Mouse (Mus musculus): Measurements from ENCODE around the gene Rnf26. TPM values are rescaled to one million over a fixed set of nuclear protein-coding genes. Genes with fewer than 3 reads are reported as not detected.

Rnf26 gene
- polyA plus RNA-seq, 1 experiment from 2014 or later, result 75.7 TPM

DNA sequence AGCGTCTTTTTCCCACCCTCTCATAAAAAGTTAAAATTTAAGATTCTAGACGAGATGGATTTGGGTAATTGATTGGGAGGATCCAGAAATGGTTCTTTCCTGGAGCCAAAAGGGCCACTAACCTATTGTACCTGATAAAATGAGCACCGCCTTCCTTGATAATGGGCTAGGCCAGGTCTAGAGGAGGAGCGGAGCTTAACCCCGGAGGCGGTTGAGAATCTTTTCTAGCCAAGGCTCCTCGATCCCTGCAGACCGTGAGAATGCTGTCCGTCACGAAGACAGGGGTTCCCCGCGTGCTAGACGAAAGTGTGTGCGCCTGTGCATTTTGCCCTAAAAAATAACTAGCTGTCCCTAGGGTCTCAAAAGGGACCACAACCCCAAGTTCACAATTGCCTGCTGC lies 29.1 kb downstream of the Rnf26 start:
- Histone ChIP-seq H3K4me2 (ENCODE audit: low read length) (peak overlapping the region; percentile 99), H3K9me3 (ENCODE audit: control insufficient read depth, low read length) (no peaks in the 10 kb centered on the region), H3K36me3 (ENCODE audit: control insufficient read depth, insufficient read depth, low read length) (no peaks in the 10 kb centered on the region), H3K27ac (ENCODE audit: low read depth) (no peak overlapping the region), H3K4me3 (ENCODE audit: low read depth, low read length) (peak overlapping the region; percentile 54), H3K9ac (ENCODE audit: low read length) (peak overlapping the region; percentile 74), H3K27me3 (replicated peaks; ENCODE audit: control insufficient read depth, insufficient read depth, low read length) (0 out of 2 replicates have a peak, but pooled peaks cover 9% of the 10 kb centered on the region), H3K4me1 (replicated peaks; ENCODE audit: control insufficient read depth, insufficient read depth, low read length) (peaks cover 30% of the 10 kb centered on the region)
- DNase-seq (ENCODE audit: low spot score), result peak; percentile 77
- peak; percentile 33; the same call in 1 of the 2 replicates for ATAC-seq (replicated peaks; ENCODE audit: low FRiP score, low TSS enrichment, low read depth)
- 3% methylated on average over 14 of the region's 14 CpGs for WGBS

DNA sequence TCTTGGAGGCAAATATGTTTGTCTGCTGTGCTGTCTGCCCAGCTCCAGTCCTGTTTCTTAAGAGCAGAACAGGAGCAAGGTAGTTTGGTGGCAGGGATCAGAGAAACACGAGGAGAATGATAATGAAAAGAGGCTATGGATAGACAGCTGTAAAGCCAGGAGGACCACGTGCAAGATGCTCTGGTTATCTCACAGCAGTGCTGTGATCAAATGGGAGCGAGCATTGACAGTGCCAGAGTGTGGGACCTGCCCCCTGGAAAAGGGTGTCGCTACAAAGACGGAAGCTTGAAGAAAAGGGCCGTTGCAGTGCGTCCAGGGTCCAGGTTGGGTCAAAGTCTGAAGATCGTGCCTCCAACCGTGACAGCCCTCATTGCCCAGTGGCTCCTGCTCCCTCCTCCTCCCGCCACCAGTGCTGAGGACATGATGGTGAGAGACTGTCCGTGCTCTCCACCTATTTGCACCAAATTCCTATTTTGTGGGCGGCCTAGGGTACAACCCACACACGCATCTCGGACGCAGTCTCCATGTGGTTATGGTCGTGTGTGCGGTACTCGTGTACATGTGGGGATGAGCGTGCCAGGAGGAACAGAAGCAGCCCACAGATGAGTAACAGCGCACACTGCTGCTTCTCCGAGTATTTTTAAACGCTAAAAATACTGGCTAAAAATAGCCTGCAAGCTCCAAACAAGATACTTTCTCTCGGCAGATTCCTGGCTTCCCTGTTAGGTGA lies 29.8 kb downstream of the Rnf26 start:
- H3K4me3 ChIP-seq (ENCODE audit: low read depth, low read length), result peak overlapping the region; percentile 54
- H3K27me3 ChIP-seq (replicated peaks; ENCODE audit: control insufficient read depth, insufficient read depth, low read length), result 0 out of 2 replicates have a peak, but pooled peaks cover 9% of the 10 kb centered on the region
- H3K4me2 ChIP-seq (ENCODE audit: low read length), result peak overlapping the region; percentile 99
- no peaks in the 10 kb centered on the region for H3K9me3 ChIP-seq (ENCODE audit: control insufficient read depth, low read length)
- 5% methylated on average over 23 of the region's 23 CpGs for WGBS
- H3K9ac ChIP-seq (ENCODE audit: low read length), result peak overlapping the region; percentile 74; the same call in 1 of the 2 replicates
- DNase-seq (ENCODE audit: low spot score), result no peak
- no peak overlapping the region for H3K27ac ChIP-seq (ENCODE audit: low read depth)
- ATAC-seq (replicated peaks; ENCODE audit: low FRiP score, low TSS enrichment, low read depth), result peak; percentile 9; the same call in 1 of the 2 replicates
- no peaks in the 10 kb centered on the region for H3K36me3 ChIP-seq (ENCODE audit: control insufficient read depth, insufficient read depth, low read length)
- H3K4me1 ChIP-seq (replicated peaks; ENCODE audit: control insufficient read depth, insufficient read depth, low read length), result peaks cover 31% of the 10 kb centered on the region

DNA sequence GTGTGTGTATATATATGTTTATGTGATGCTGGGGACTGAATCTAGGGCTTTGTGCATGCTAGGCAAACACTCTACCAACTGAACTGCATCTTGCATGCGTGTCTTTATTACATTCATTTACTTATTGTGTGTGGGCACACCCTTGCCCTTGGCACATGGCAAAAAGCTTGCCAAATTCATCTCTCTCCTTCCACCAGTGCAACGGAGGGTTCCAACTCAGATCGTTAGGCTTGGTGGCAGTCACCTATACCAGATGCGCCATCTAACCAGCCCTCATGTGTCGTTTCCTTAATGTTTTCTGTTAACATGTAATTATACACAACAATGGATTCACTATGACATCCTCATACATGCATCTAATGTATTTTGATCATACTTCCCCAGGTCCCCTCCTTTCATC lies 31.1 kb downstream of the Rnf26 start:
- no peak overlapping the region for H3K4me2 ChIP-seq (ENCODE audit: low read length)
- ATAC-seq (replicated peaks; ENCODE audit: low FRiP score, low TSS enrichment, low read depth) (no peak), DNase-seq (ENCODE audit: low spot score) (no peak)
- H3K27ac ChIP-seq (ENCODE audit: low read depth), result no peak overlapping the region
- H3K36me3 ChIP-seq (ENCODE audit: control insufficient read depth, insufficient read depth, low read length), result no peaks in the 10 kb centered on the region
- 88% methylated on average over 5 of the region's 5 CpGs for WGBS
- 0 out of 2 replicates have a peak, but pooled peaks cover 9% of the 10 kb centered on the region for H3K27me3 ChIP-seq (replicated peaks; ENCODE audit: control insufficient read depth, insufficient read depth, low read length)
- peaks cover 28% of the 10 kb centered on the region for H3K4me1 ChIP-seq (replicated peaks; ENCODE audit: control insufficient read depth, insufficient read depth, low read length)
- no peaks in the 10 kb centered on the region for H3K9me3 ChIP-seq (ENCODE audit: control insufficient read depth, low read length)
- H3K9ac ChIP-seq (ENCODE audit: low read length), result no peak overlapping the region
- H3K4me3 ChIP-seq (ENCODE audit: low read depth, low read length), result no peak overlapping the region

DNA sequence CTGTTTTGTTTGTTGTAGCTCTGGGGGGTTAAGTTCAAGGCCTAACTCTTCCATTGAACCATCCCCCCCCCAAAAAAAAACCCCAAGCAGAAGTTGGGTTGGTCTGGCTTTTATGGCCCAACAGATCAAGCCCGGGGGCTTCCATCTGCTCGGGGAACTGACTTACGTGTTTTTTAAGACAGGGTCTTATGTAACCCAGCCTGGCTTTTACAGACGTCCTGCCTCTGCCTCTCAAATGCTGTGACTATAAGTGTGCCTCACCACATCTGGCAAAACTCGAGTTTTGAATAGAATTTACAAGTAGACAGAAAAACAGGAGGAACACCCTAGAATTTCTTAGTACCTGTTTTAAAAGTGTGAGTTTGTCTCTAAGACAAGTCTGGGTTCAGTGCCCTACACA lies 31.7 kb downstream of the Rnf26 start:
- Histone ChIP-seq H3K27ac (ENCODE audit: low read depth) (no peak overlapping the region), H3K4me3 (ENCODE audit: low read depth, low read length) (no peak overlapping the region), H3K27me3 (replicated peaks; ENCODE audit: control insufficient read depth, insufficient read depth, low read length) (0 out of 2 replicates have a peak, but pooled peaks cover 9% of the 10 kb centered on the region), H3K9ac (ENCODE audit: low read length) (no peak overlapping the region), H3K36me3 (ENCODE audit: control insufficient read depth, insufficient read depth, low read length) (no peaks in the 10 kb centered on the region), H3K4me2 (ENCODE audit: low read length) (no peak overlapping the region), H3K9me3 (ENCODE audit: control insufficient read depth, low read length) (no peaks in the 10 kb centered on the region), H3K4me1 (replicated peaks; ENCODE audit: control insufficient read depth, insufficient read depth, low read length) (peaks cover 28% of the 10 kb centered on the region)
- ATAC-seq (replicated peaks; ENCODE audit: low FRiP score, low TSS enrichment, low read depth) (no peak), DNase-seq (ENCODE audit: low spot score) (no peak)
- WGBS, result 65% methylated on average over 5 of the region's 5 CpGs

DNA sequence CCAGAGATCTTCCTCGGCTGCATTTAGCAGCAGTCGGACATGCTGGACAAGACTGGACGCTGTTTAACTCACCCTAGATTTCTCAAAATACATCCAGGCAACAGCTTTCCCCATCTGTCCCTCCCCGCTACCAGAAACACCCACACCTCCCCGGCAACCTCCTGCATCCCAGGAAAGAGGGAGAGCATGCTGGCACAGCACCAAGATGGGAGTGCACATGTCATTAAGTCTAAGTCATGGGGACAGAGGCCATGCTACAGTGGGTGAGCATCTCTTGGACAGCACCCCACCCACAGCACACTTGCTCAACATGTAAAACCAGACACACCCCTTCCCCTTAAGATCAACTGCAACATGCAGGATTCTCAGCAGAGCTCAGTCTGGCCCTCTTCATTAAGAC lies 32.4 kb downstream of the Rnf26 start:
- DNase-seq (ENCODE audit: low spot score), result no peak
- no peak for ATAC-seq (replicated peaks; ENCODE audit: low FRiP score, low TSS enrichment, low read depth)
- peaks cover 28% of the 10 kb centered on the region for H3K4me1 ChIP-seq (replicated peaks; ENCODE audit: control insufficient read depth, insufficient read depth, low read length)
- H3K36me3 ChIP-seq (ENCODE audit: control insufficient read depth, insufficient read depth, low read length), result no peaks in the 10 kb centered on the region
- H3K4me2 ChIP-seq (ENCODE audit: low read length), result no peak overlapping the region
- WGBS, result 77% methylated on average over 5 of the region's 5 CpGs
- no peak overlapping the region for H3K9ac ChIP-seq (ENCODE audit: low read length)
- H3K27ac ChIP-seq (ENCODE audit: low read depth), result no peak overlapping the region
- H3K27me3 ChIP-seq (replicated peaks; ENCODE audit: control insufficient read depth, insufficient read depth, low read length), result 0 out of 2 replicates have a peak, but pooled peaks cover 6% of the 10 kb centered on the region
- H3K9me3 ChIP-seq (ENCODE audit: control insufficient read depth, low read length), result no peaks in the 10 kb centered on the region
- no peak overlapping the region for H3K4me3 ChIP-seq (ENCODE audit: low read depth, low read length)

DNA sequence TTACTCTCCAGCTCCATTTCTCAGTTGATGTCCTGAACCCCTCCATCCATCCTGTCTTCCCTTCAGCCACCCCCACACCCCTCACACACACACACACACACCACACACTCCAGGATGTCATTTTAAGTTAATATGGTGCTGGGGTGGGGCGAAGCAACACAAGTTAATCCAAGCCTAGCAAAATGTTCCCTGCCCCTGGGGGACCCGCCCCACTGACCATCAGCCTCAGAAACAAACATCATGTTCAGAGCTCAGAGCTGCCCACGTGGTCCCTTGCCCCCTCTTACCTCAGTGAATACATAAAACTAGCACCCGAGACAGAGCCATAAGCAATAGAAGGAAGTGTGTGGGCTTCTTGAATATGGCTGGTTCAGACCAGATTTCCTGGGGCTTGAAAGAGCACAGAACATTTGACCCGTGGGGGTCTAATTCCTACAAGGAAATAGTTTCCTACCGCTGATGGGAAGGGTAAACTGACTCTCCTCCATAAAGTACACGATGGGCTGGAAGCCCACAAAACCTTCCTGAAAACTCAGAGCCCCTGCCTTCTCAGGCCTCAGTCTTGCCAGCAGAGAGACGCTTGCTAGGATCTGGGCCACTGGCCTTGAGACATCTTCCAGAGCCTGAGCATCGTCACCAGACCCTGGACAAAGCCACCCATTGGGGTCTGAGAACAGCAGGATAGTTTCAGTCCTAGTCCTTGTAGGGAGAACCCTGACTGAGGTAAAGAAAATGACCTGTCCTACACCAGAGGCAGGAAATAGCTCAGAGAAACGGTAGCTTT lies 33.1 kb downstream of the Rnf26 start:
- no peak overlapping the region for H3K4me3 ChIP-seq (ENCODE audit: low read depth, low read length)
- H3K27me3 ChIP-seq (replicated peaks; ENCODE audit: control insufficient read depth, insufficient read depth, low read length), result no peaks in the 10 kb centered on the region
- ATAC-seq (replicated peaks; ENCODE audit: low FRiP score, low TSS enrichment, low read depth), result no peak
- H3K36me3 ChIP-seq (ENCODE audit: control insufficient read depth, insufficient read depth, low read length), result no peaks in the 10 kb centered on the region
- no peak overlapping the region for H3K4me2 ChIP-seq (ENCODE audit: low read length)
- DNase-seq (ENCODE audit: low spot score), result no peak
- no peaks in the 10 kb centered on the region for H3K9me3 ChIP-seq (ENCODE audit: control insufficient read depth, low read length)
- peaks cover 25% of the 10 kb centered on the region for H3K4me1 ChIP-seq (replicated peaks; ENCODE audit: control insufficient read depth, insufficient read depth, low read length)
- 66% methylated on average over 10 of the region's 10 CpGs for WGBS
- H3K27ac ChIP-seq (ENCODE audit: low read depth), result no peak overlapping the region
- no peak overlapping the region for H3K9ac ChIP-seq (ENCODE audit: low read length)

DNA sequence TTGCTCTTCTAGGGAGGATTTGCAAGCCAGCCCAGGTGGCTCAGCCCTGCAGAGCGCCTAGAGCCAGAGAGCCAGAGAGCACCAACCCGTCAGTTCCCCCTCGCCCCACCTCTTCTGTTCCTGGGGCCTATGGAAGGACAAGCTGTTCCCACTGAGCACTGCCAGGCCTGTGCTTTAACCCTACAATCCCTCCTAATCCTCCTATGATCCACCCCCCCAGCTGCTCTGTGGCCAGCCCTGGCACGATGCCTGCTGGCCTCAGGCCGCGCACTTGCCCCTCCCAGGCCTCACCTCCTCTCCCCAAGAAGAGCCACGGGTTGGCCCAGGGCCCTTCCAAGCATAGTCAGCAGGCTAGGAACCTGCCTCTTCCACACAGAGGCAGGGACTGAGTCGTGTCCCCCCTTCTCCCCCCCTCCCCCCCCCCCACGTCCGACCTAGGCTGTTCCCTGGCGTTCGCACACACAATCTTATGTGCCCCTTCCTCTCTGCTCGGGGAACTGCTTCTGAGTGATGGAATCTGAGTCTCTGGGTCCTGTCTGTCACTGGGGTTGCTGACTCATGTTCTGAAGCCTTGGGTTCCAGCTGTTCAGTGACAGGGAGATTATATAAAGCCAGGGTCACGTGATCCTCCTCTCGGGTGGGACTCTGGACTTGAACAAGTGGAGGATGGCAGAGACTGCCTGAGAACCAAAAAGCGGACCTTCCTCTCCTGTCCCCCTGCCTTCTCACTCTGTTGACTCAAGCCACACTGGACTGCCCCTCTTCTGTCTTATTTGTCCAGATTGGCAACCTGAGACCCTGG lies 34.2 kb downstream of the Rnf26 start:
- no peak overlapping the region for H3K4me3 ChIP-seq (ENCODE audit: low read depth, low read length)
- ATAC-seq (replicated peaks; ENCODE audit: low FRiP score, low TSS enrichment, low read depth) (no peak), DNase-seq (ENCODE audit: low spot score) (no peak)
- 26% methylated on average over 15 of the region's 16 CpGs for WGBS
- no peaks in the 10 kb centered on the region for H3K9me3 ChIP-seq (ENCODE audit: control insufficient read depth, low read length)
- no peak overlapping the region for H3K4me2 ChIP-seq (ENCODE audit: low read length)
- no peak overlapping the region for H3K9ac ChIP-seq (ENCODE audit: low read length)
- H3K27me3 ChIP-seq (replicated peaks; ENCODE audit: control insufficient read depth, insufficient read depth, low read length), result no peaks in the 10 kb centered on the region
- peaks cover 19% of the 10 kb centered on the region for H3K4me1 ChIP-seq (replicated peaks; ENCODE audit: control insufficient read depth, insufficient read depth, low read length)
- no peaks in the 10 kb centered on the region for H3K36me3 ChIP-seq (ENCODE audit: control insufficient read depth, insufficient read depth, low read length)
- H3K27ac ChIP-seq (ENCODE audit: low read depth), result no peak overlapping the region

DNA sequence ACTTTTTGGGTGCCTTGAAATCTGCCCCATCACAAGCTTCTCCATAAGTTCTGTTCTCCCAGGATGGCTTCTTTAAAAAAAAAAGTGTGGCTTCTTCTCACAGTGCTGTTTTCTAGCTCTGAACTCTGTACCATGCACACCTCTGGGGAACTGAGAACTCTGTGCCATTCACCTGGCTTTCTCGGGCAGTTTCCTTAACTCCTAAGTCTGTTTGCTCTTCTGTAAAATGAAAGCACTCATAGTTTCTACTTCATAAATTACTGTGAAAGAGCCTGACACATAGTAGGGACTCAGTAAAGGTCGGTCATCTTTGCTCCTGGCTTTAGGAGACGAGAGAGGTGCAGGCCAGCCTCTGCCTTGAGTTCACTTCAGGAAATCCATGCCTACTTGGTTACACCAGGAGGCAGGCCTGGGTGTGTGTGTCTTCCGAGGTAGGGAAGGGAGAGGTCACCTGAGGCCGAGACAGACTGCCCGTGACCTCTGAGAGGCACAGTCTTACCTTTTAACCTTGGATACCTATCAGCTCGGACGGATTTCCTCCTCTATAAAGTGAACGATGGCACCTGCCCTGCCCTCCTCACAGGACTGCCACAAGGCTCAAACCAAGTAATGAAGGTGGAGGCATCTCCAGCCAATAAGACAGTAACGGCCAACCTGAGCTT lies 35.0 kb downstream of the Rnf26 start:
- Histone ChIP-seq H3K4me1 (replicated peaks; ENCODE audit: control insufficient read depth, insufficient read depth, low read length) (peaks cover 10% of the 10 kb centered on the region), H3K27me3 (replicated peaks; ENCODE audit: control insufficient read depth, insufficient read depth, low read length) (no peaks in the 10 kb centered on the region), H3K4me3 (ENCODE audit: low read depth, low read length) (no peak overlapping the region), H3K9me3 (ENCODE audit: control insufficient read depth, low read length) (no peaks in the 10 kb centered on the region), H3K36me3 (ENCODE audit: control insufficient read depth, insufficient read depth, low read length) (no peaks in the 10 kb centered on the region), H3K9ac (ENCODE audit: low read length) (no peak overlapping the region), H3K4me2 (ENCODE audit: low read length) (no peak overlapping the region), H3K27ac (ENCODE audit: low read depth) (no peak overlapping the region)
- ATAC-seq (replicated peaks; ENCODE audit: low FRiP score, low TSS enrichment, low read depth), result no peak
- 79% methylated on average over 10 of the region's 10 CpGs for WGBS
- no peak for DNase-seq (ENCODE audit: low spot score)
